Mouse (Mus musculus) cortical plate, adult 2 months (tissue): ENCODE results near the gene Sycp2l. TPM values are rescaled to one million over a fixed set of nuclear protein-coding genes. Genes with fewer than 3 reads are reported as not detected.
"Not testable (repeated sequence)": the region's sequence is repeated elsewhere in the genome, so short reads cannot be mapped to it uniquely, and the experiment has no call there.

Experiments used
- H3K27ac ChIP-seq: fragments of 200-500 bp; 2 replicates; pipeline ENCODE4 v1.5.1; 2012; ENCODE audit warnings: low read length, control low read depth, inconsistent platforms; ENCODE audit not compliant: insufficient read depth
- H3K4me1 ChIP-seq: fragments of 200-500 bp; 2 replicates; pipeline ENCODE4 v1.6.1; 2011; ENCODE audit warnings: low read length; ENCODE audit not compliant: control insufficient read depth, insufficient read depth
- H3K4me3 ChIP-seq: fragments of 200-500 bp; 2 replicates; pipeline ENCODE4 v1.5.1; 2011; ENCODE audit warnings: mild to moderate bottlenecking, low read length, control low read depth; ENCODE audit not compliant: insufficient read depth
- CTCF ChIP-seq: fragments of 200-500 bp; IDR thresholded peaks from 2 replicates; pipeline ENCODE4 v1.5.1; 2011; ENCODE audit warnings: mild to moderate bottlenecking, control low read depth, low read length; ENCODE audit not compliant: insufficient read depth; ENCODE audit errors: extremely low read depth
- POLR2A ChIP-seq: fragments of 200-500 bp; IDR thresholded peaks from 2 replicates; pipeline ENCODE4 v1.6.1; 2011; ENCODE audit warnings: mild to moderate bottlenecking, low read length, control low read depth; ENCODE audit not compliant: insufficient read depth; ENCODE audit errors: extremely low read depth
- polyA plus RNA-seq: library from polyadenylated mRNA; depleted of rRNA; stranded (reverse); fragments of >200 nt; gene quantifications from 2 replicates; pipeline ENCODE4 v1.2.3, GENCODE M21; 2012

The Sycp2l gene
- polyA plus RNA-seq, 1 experiment, result 0.54 TPM

GRCm38 (mm10) chr13:41203289-41203688, 89.2 kb downstream of the Sycp2l start:
- TF ChIP-seq POLR2A (no peak), CTCF (no peak)
- Histone ChIP-seq H3K4me3 (no peak overlapping the region), H3K4me1 (no peaks in the 10 kb centered on the region; the same call in 1 of the 2 replicates), H3K27ac (no peak overlapping the region)

GRCm38 (mm10) chr13:41203691-41204090, 89.6 kb downstream of the Sycp2l start:
- no peak overlapping the region for H3K27ac ChIP-seq
- H3K4me1 ChIP-seq, result no peaks in the 10 kb centered on the region; the same call in 1 of the 2 replicates
- H3K4me3 ChIP-seq, result no peak overlapping the region
- no peak for TF ChIP-seq CTCF
- no peak for TF ChIP-seq POLR2A

DNA sequence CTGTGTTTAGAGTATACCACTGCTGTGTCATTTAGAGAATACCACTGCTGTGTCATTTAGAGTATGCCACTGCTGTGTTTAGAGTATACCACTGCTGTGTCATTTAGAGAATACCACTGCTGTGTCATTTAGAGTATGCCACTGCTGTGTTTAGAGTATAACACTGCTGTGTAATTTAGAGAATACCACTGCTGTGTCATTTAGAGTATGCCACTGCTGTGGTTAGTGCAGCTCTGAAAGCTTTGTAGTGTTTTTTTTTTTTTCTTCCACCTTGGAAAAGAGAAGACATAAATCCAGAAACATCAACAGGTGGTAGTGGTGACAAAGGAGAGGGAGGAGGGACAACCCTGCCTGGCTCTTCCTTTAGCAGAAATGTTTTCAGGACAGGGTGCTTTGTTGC, 91.5 kb downstream of the Sycp2l start:
- not testable (repeated sequence) for H3K27ac ChIP-seq, H3K4me1 ChIP-seq, H3K4me3 ChIP-seq

- Histone ChIP-seq H3K27ac (no peak overlapping the region), H3K4me3 (no peak overlapping the region), H3K4me1 (no peaks in the 10 kb centered on the region; the same call in 1 of the 2 replicates)
- TF ChIP-seq CTCF (no peak), POLR2A (no peak)
Measured at GRCm38 (mm10) chr13:41206241-41206640, 92.1 kb downstream of the Sycp2l start.

- no peaks in the 10 kb centered on the region for H3K4me1 ChIP-seq
- no peak overlapping the region for H3K27ac ChIP-seq
- TF ChIP-seq POLR2A (no peak), CTCF (no peak)
- no peak overlapping the region for H3K4me3 ChIP-seq
Measured at GRCm38 (mm10) chr13:41211276-41211675, 97.2 kb downstream of the Sycp2l start.

- TF ChIP-seq CTCF (no peak), POLR2A (no peak)
- Histone ChIP-seq H3K27ac (no peak overlapping the region), H3K4me3 (no peak overlapping the region), H3K4me1 (no peaks in the 10 kb centered on the region)
Measured at GRCm38 (mm10) chr13:41212558-41213322, 98.6 kb downstream of the Sycp2l start.

- no peak overlapping the region for H3K4me3 ChIP-seq
- no peak overlapping the region for H3K27ac ChIP-seq
- TF ChIP-seq POLR2A (no peak), CTCF (no peak)
- no peaks in the 10 kb centered on the region; the same call in 1 of the 2 replicates for H3K4me1 ChIP-seq
Measured at GRCm38 (mm10) chr13:41215669-41216068, 101.6 kb downstream of the Sycp2l start.

GRCm38 (mm10) chr13:41216236-41216635, 102.1 kb downstream of the Sycp2l start:
- H3K27ac ChIP-seq, result no peak overlapping the region
- TF ChIP-seq POLR2A (no peak), CTCF (no peak)
- no peaks in the 10 kb centered on the region; the same call in 1 of the 2 replicates for H3K4me1 ChIP-seq
- H3K4me3 ChIP-seq, result no peak overlapping the region

DNA sequence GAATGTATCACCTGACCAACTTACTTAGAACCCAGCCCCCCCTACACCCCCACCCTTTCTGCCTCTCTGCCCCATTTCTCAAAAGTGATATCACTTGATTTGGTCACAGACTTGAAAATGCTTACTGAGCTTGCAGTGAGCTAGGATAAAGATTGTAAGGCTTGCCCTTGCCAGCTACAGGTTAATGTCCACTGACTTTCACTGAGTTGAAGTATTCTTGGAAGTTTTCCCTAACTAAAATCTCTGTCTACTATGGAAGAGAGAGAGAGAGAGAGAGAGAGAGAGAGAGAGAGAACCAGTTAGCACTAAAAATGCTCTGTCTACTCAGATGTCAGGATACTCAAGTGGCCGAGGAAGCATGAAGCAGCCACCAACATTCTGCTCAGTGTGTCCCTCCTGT, 104.9 kb downstream of the Sycp2l start:
- Histone ChIP-seq H3K27ac (no peak overlapping the region), H3K4me1 (no peaks in the 10 kb centered on the region; the same call in 1 of the 2 replicates), H3K4me3 (no peak overlapping the region)
- TF ChIP-seq POLR2A (no peak), CTCF (no peak)

DNA sequence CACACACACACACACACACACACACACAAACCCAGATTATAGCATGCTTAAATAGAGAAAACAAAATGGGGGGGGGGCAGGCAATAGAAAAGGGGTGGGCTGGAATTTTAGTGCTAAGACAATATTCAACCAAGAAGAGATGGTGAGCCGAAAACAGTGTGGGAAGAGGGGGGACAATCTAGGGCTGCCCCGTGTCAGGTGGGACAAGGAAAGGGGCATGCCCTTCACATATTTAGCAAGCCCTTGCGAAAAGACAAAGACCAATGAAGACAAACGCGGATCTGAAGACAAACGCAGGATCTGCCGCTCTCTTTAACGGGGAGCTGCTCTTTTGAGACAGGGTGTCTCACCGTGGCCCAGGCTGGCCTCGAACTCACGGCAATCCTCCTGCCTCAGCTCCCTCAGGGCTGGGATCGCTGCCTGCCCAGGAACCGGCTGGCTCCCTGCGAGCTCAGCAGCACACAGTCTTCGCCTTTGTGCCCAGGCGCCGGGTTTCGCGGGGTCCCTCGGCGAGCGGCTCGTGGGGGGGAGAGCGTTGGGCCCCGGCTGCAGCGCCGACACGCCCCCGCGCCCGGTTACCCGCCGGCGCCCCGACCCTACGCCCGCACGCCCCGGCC, 105.7 kb downstream of the Sycp2l start:
- Histone ChIP-seq H3K4me3 (peak overlapping the region; percentile 49), H3K27ac (no peak overlapping the region), H3K4me1 (no peaks in the 10 kb centered on the region; the same call in 1 of the 2 replicates)
- TF ChIP-seq CTCF (no peak), POLR2A (no peak)
